Mouse (Mus musculus): ENCODE measurements at regions not wholly inside any gene's neighbourhood (a gene's known extent, or its start where the extent isn't known, plus 50 kb on each side); places are given as distances from the start of the nearest gene placed in this dataset.

- no peak overlapping the region for H3K9ac ChIP-seq
- WGBS, result 59% methylated on average over 1 of the region's 1 CpGs
- H3K4me2 ChIP-seq, result no peak overlapping the region
- no peaks in the 10 kb centered on the region for H3K9me3 ChIP-seq
- no peak for ATAC-seq (ENCODE audit: low read depth)
- no peaks in the 10 kb centered on the region for H3K36me3 ChIP-seq
- no peaks in the 10 kb centered on the region for H3K4me1 ChIP-seq (replicated peaks)
- no peak overlapping the region for H3K4me3 ChIP-seq
- H3K27me3 ChIP-seq, result no peaks in the 10 kb centered on the region
- no peak overlapping the region for H3K27ac ChIP-seq (replicated peaks)
Measured at GRCm38 (mm10) chr11:18821384-18821783, 197.4 kb downstream of the Meis1 start.

- no peaks in the 10 kb centered on the region for H3K27me3 ChIP-seq
- no peak overlapping the region for H3K9ac ChIP-seq
- no peak for ATAC-seq (ENCODE audit: low read depth)
- 91% methylated on average over 3 of the region's 3 CpGs for WGBS
- no peak overlapping the region for H3K4me3 ChIP-seq
- H3K27ac ChIP-seq (replicated peaks), result no peak overlapping the region
- no peak overlapping the region for H3K4me2 ChIP-seq
- H3K9me3 ChIP-seq, result no peaks in the 10 kb centered on the region
- H3K36me3 ChIP-seq, result no peaks in the 10 kb centered on the region
- no peaks in the 10 kb centered on the region for H3K4me1 ChIP-seq (replicated peaks)
Measured at GRCm38 (mm10) chr11:18814110-18814509, 204.7 kb downstream of the Meis1 start.

GRCm38 (mm10) chr11:18767479-18767878 is 251.3 kb downstream of the Meis1 start:
- H3K4me1 ChIP-seq (replicated peaks), result no peaks in the 10 kb centered on the region
- no peak overlapping the region for H3K4me2 ChIP-seq
- no peaks in the 10 kb centered on the region for H3K27me3 ChIP-seq
- no peak overlapping the region for H3K4me3 ChIP-seq
- no peak for ATAC-seq (ENCODE audit: low read depth)
- H3K9me3 ChIP-seq, result no peaks in the 10 kb centered on the region
- WGBS, result 97% methylated on average over 3 of the region's 3 CpGs
- no peak overlapping the region for H3K27ac ChIP-seq (replicated peaks)
- H3K9ac ChIP-seq, result no peak overlapping the region
- H3K36me3 ChIP-seq, result no peaks in the 10 kb centered on the region

GRCm38 (mm10) chr11:18766458-18767016 is 252.2 kb downstream of the Meis1 start:
- no peaks in the 10 kb centered on the region for H3K27me3 ChIP-seq
- 58% methylated on average over 6 of the region's 6 CpGs for WGBS
- no peak for ATAC-seq (ENCODE audit: low read depth)

GRCm38 (mm10) chr11:18758591-18759074 is 260.2 kb downstream of the Meis1 start:
- no peaks in the 10 kb centered on the region for H3K27me3 ChIP-seq
- no peaks in the 10 kb centered on the region for H3K36me3 ChIP-seq
- H3K27ac ChIP-seq (replicated peaks), result no peak overlapping the region
- ATAC-seq (ENCODE audit: low read depth), result no peak
- no peaks in the 10 kb centered on the region for H3K9me3 ChIP-seq
- WGBS, result 50% methylated on average over 6 of the region's 6 CpGs
- H3K9ac ChIP-seq, result no peak overlapping the region
- no peak overlapping the region for H3K4me3 ChIP-seq
- H3K4me1 ChIP-seq (replicated peaks), result peaks cover 30% of the 10 kb centered on the region
- H3K4me2 ChIP-seq, result no peak overlapping the region

More at GRCm38 (mm10) chr11:18766458-18767016, 252.2 kb downstream of the Meis1 start:
- H3K27ac ChIP-seq (replicated peaks), result no peak overlapping the region
- H3K9ac ChIP-seq, result no peak overlapping the region
- no peaks in the 10 kb centered on the region for H3K9me3 ChIP-seq
- no peak overlapping the region for H3K4me2 ChIP-seq
- H3K4me1 ChIP-seq (replicated peaks), result no peaks in the 10 kb centered on the region
- H3K36me3 ChIP-seq, result no peaks in the 10 kb centered on the region
- H3K4me3 ChIP-seq, result no peak overlapping the region

- 0 out of 2 replicates have a peak overlapping the region, but pooled peaks have one; percentile 43 for H3K27ac ChIP-seq (replicated peaks)
- H3K27me3 ChIP-seq, result no peaks in the 10 kb centered on the region
- 20% methylated on average over 1 of the region's 1 CpGs for WGBS
- no peak for ATAC-seq (ENCODE audit: low read depth)
- no peaks in the 10 kb centered on the region for H3K36me3 ChIP-seq
- no peaks in the 10 kb centered on the region for H3K9me3 ChIP-seq
- H3K4me1 ChIP-seq (replicated peaks), result peaks cover 46% of the 10 kb centered on the region
- H3K4me3 ChIP-seq, result no peak overlapping the region
- no peak overlapping the region for H3K9ac ChIP-seq
- no peak overlapping the region for H3K4me2 ChIP-seq
Measured at GRCm38 (mm10) chr11:18756576-18756975, 262.2 kb downstream of the Meis1 start.

- Histone ChIP-seq H3K36me3 (no peaks in the 10 kb centered on the region), H3K27me3 (no peaks in the 10 kb centered on the region), H3K4me2 (peak overlapping the region; percentile 58), H3K9me3 (no peaks in the 10 kb centered on the region), H3K4me3 (peak overlapping the region; percentile 4), H3K4me1 (replicated peaks) (peaks cover 62% of the 10 kb centered on the region), H3K9ac (peak overlapping the region; percentile 64), H3K27ac (replicated peaks) (peak overlapping the region; percentile 86)
- ATAC-seq (ENCODE audit: low read depth), result no peak
- 21% methylated on average over 9 of the region's 9 CpGs for WGBS
Measured at GRCm38 (mm10) chr11:18754732-18755525, 263.9 kb downstream of the Meis1 start.

GRCm38 (mm10) chr11:18753856-18754255 is 264.9 kb downstream of the Meis1 start:
- Histone ChIP-seq H3K9me3 (no peaks in the 10 kb centered on the region), H3K27ac (replicated peaks) (peak overlapping the region; percentile 86)
- peak; percentile 42 for ATAC-seq (ENCODE audit: low read depth)

GRCm38 (mm10) chr11:18753246-18753645 is 265.5 kb downstream of the Meis1 start:
- Histone ChIP-seq H3K4me3 (no peak overlapping the region), H3K36me3 (no peaks in the 10 kb centered on the region), H3K4me2 (peak overlapping the region; percentile 58), H3K4me1 (replicated peaks) (peaks cover 73% of the 10 kb centered on the region), H3K27me3 (no peaks in the 10 kb centered on the region), H3K9ac (no peak overlapping the region), H3K9me3 (no peaks in the 10 kb centered on the region), H3K27ac (replicated peaks) (peak overlapping the region; percentile 86)
- no peak for ATAC-seq (ENCODE audit: low read depth)
- 44% methylated on average over 1 of the region's 1 CpGs for WGBS

More at GRCm38 (mm10) chr11:18753856-18754255, 264.9 kb downstream of the Meis1 start:
- Histone ChIP-seq H3K4me1 (replicated peaks) (peaks cover 72% of the 10 kb centered on the region), H3K4me2 (peak overlapping the region; percentile 58), H3K27me3 (no peaks in the 10 kb centered on the region), H3K4me3 (peak overlapping the region; percentile 19), H3K9ac (peak overlapping the region; percentile 64), H3K36me3 (no peaks in the 10 kb centered on the region)
- 5% methylated on average over 9 of the region's 9 CpGs for WGBS

- Histone ChIP-seq H3K27me3 (no peaks in the 10 kb centered on the region), H3K4me1 (replicated peaks) (peaks cover 81% of the 10 kb centered on the region), H3K9ac (peak overlapping the region; percentile 52), H3K27ac (replicated peaks) (peak overlapping the region; percentile 86), H3K36me3 (no peaks in the 10 kb centered on the region), H3K4me2 (peak overlapping the region; percentile 58), H3K9me3 (no peaks in the 10 kb centered on the region), H3K4me3 (no peak overlapping the region)
- 31% methylated on average over 2 of the region's 2 CpGs for WGBS
- no peak for ATAC-seq (ENCODE audit: low read depth)
Measured at GRCm38 (mm10) chr11:18752512-18752911, 266.3 kb downstream of the Meis1 start.

- peak; percentile 23; the same call in 1 of the 2 replicates for ATAC-seq (ENCODE audit: low read depth)
- H3K4me2 ChIP-seq, result peak overlapping the region; percentile 58
- H3K36me3 ChIP-seq, result no peaks in the 10 kb centered on the region
- no peaks in the 10 kb centered on the region for H3K27me3 ChIP-seq
- H3K27ac ChIP-seq (replicated peaks), result peak overlapping the region; percentile 86
- peaks cover 88% of the 10 kb centered on the region for H3K4me1 ChIP-seq (replicated peaks)
- peak overlapping the region; percentile 67 for H3K9ac ChIP-seq
- WGBS, result 7% methylated on average over 20 of the region's 20 CpGs
- peak overlapping the region; percentile 28 for H3K4me3 ChIP-seq
- no peaks in the 10 kb centered on the region for H3K9me3 ChIP-seq
Measured at GRCm38 (mm10) chr11:18750911-18751841, 267.6 kb downstream of the Meis1 start.

GRCm38 (mm10) chr11:18750080-18750375 is 268.8 kb downstream of the Meis1 start:
- Histone ChIP-seq H3K27ac (replicated peaks) (peak overlapping the region; percentile 86), H3K4me1 (replicated peaks) (peaks cover 93% of the 10 kb centered on the region), H3K9ac (peak overlapping the region; percentile 67; the same call in 1 of the 2 replicates), H3K36me3 (no peaks in the 10 kb centered on the region), H3K4me2 (peak overlapping the region; percentile 58), H3K27me3 (no peaks in the 10 kb centered on the region), H3K9me3 (no peaks in the 10 kb centered on the region), H3K4me3 (no peak overlapping the region)
- no peak for ATAC-seq (ENCODE audit: low read depth)
- WGBS, result 24% methylated on average over 2 of the region's 2 CpGs
